Mouse (Mus musculus): Measurements from ENCODE around the gene Hoxb8.

The Hoxb8 gene

GRCm38 (mm10) chr11:96285771-96286738, 4.3 kb downstream of the Hoxb8 start, which contains the start of gene Hoxb7:
Gene Hoxb7 (plus strand): TSS chr11:96286623.
- DNase-seq = peak; percentile 93 to 95

DNA sequence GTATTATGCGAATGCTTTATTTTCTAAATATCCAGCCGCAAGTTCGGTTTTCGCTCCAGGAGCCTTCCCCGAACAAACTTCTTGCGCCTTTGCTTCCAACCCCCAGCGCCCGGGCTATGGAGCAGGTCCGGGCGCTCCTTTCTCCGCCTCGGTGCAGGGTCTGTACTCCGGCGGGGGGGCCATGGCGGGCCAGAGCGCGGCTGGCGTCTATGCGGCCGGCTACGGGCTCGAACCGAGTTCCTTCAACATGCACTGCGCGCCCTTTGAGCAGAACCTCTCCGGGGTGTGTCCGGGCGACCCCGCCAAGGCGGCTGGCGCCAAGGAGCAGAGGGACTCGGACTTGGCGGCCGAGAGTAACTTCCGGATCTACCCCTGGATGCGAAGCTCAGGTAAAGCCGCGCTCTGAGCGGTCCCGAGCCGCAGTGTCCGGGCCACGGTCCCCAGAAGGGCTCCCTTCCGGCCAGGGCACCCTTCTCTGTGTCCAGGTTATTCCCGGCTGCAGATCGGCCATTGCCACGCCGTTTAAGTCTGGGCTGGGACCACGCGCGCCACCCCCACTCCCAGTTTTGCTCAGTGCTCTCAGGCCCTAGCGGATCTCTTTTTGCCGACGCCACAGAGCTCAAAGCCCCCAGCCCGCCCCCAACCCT, 5.2 kb downstream of the Hoxb8 start:
- peak; percentile 70 to 86 for DNase-seq

GRCm38 (mm10) chr11:96287411-96287810, 5.7 kb downstream of the Hoxb8 start:
- DNase-seq = no peak

- no peak for DNase-seq
Observed at GRCm38 (mm10) chr11:96288455-96289221, 6.9 kb downstream of the Hoxb8 start.

GRCm38 (mm10) chr11:96289293-96289692, 7.6 kb downstream of the Hoxb8 start:
- peak in 1 of 2 experiments; percentile 64 for DNase-seq

DNA sequence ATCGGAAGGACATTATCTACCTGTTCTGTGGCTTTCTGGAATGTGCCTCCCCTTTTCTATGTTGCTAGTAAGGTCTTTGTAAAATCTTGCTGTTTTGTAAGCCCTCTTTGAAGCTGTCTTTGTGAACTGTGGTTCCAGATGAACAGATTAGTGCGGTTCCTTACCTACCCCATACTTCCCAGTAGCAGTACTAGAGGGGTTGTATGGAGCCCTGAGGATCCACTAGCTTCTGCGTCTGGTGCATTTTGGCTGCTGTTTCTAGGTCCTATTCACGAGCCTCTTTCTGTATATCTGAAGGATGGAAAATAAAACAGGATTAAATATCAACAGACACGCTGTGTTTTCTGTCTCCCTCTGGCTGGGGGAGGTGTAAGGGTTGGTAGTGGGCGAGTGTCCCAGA, 8.1 kb downstream of the Hoxb8 start:
- DNase-seq = no peak

GRCm38 (mm10) chr11:96290705-96291355, 9.1 kb downstream of the Hoxb8 start:
- DNase-seq = peak in 1 of 2 experiments; percentile 65

- DNase-seq = peak; percentile 88 to 93
Observed at GRCm38 (mm10) chr11:96291681-96292564, 10.2 kb downstream of the Hoxb8 start, which contains the start of gene Hoxb6. Gene Hoxb6 (plus strand): TSS chr11:96292476.

- peak; percentile 69 for DNase-seq
Observed at GRCm38 (mm10) chr11:96292565-96293301, 11.0 kb downstream of the Hoxb8 start.

DNA sequence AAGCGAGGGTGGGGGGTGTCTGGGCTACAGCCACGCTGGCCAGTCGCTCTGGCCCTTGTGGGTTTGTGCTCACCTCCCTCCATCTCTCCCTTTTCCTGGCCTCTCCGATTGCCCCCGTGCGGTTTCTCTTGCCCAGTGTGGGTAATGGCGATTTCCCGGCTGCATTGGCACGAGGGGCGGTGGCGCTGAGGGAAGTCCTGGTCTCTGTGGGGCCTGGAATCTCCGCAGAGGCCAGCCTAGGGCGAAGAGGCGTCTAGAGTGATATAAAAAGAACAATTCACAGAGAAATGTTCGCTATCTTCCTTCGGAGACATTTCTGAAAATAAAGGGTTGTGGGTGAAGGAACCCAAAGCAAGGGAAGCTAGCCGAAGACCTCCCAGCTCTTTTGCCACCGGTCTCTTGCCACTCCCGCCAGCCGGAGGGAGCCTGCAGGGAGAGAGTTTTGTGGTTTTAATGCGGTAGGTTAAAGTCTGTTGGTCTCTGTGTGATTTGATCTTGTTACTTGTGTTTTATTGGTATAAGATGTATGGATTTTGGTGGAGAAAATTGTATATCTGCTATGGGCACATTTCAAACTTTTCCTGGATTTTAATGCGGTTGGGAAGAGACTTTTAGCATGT, 11.7 kb downstream of the Hoxb8 start:
- DNase-seq = peak; percentile 57 to 75

DNA sequence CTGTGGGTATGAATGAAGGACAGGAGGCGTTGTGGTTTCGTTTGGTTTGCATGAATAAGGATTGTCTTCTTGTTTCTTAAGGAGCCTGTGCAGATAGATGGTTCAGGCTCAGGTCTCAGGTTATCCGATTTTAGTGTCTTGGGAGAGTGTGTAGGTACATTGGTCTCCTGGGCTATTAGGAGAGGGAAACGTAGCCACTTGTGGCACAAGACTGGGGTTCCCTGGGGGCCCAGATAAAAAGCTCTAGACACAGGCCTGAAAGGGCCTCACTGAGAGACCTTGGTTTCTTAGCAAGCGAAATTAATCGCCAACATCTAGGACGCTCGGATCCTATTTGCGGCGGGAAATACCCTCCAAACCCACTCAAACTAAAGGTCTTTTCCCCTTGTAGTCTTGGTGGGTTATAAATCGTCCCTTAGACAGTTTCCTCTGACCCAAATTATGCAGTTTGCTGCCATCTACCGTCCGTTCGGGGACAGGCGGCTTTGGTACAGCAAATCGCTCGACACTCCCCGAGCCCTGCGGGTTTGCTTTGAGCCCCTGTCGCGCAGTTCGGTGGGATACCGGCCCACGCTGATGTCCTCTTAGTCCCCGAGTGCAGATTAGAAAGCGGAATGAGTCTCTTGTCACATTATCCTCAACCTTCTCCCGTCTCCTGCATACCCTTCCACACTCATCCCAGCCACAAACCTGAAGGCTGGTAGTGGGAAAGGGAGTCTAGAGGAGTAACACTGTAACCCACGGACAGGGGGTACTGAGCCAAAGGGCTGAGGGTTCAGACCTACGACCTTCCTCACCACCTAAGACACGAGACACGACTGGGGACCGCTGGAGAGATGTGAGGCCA, 12.8 kb downstream of the Hoxb8 start:
- peak; percentile 92 to 96 for DNase-seq

GRCm38 (mm10) chr11:96295092-96295835, 13.6 kb downstream of the Hoxb8 start:
- peak; percentile 89 to 94 for DNase-seq

GRCm38 (mm10) chr11:96296997-96297396, 15.3 kb downstream of the Hoxb8 start:
- no peak for DNase-seq

DNA sequence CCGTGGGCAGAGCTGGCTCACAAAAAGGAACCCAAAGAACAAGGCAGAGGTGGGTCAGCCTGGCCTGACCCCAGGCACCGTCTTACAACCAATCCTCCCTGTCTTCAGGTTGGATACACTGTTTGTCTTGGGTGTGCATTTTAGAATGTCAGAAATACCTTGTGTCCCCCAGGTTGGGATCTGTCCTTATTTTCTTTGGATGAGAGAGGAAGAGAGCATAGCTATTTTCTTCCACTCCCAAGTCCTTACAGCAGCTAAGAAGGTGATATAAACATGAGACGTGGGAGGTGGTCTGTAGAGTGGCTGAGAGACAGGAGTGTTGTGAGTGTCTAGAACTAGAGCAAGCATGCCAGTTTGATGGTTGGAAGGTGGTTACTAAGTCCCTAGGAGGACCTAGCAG, 15.7 kb downstream of the Hoxb8 start:
- DNase-seq = no peak

GRCm38 (mm10) chr11:96297968-96298635, 16.4 kb downstream of the Hoxb8 start:
- no peak for DNase-seq

DNA sequence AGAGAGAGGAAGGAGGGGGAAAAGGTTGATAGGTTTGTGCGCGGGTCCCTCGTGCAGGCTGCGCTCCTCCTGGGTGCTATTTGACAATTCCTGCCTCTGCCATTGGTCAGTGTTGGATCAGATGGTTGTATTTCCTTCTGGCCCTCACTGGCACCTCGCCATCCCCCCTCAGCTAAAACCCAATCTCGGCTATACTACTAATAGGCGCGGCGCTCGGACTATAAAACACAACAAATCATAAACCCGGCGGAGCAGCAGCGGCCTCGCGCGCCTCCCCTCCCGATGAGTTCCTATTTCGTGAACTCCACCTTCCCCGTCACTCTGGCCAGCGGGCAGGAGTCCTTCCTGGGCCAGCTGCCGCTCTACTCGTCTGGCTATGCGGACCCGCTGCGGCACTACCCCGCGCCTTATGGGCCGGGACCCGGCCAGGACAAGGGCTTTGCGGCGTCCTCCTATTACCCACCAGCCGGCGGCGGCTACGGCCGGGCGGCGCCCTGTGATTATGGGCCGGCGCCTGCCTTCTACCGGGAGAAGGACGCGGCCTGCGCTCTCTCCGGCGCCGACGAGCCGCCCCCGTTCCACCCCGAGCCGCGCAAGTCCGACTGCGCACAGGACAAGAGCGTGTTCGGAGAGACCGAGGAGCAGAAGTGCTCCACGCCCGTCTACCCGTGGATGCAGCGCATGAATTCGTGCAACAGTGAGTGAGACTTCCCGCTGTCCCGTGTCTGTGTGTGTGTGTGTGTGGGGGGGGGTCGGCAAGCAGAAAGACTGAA, 17.4 kb downstream of the Hoxb8 start:
- DNase-seq = peak; percentile 93 to 96

DNA sequence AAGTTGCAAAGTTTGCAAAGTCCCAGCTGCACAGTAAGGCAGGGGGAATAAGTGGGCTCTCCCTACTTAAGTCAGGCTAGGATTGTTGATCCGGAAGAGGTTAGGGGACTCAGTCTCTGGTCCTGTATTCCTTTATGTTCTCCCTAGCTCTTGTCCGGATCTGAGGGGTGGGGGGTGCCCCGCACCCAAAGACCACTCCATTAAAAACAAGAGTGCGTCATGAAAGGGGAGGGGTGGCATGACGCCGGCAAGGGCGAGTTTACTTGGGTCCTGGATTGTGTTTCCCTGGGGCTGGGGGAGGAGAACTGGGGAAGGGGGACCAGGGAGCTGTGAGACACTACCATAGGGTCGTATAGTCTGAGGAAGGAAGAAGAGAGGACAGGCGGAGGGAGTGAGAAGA, 18.1 kb downstream of the Hoxb8 start:
- DNase-seq = peak in 1 of 2 experiments; percentile 54
